Mouse (Mus musculus): Measurements from ENCODE around the gene Dennd2c.

The Dennd2c gene

GRCm38 (mm10) chr3:103102454-103103390 lies at the start of gene Dennd2c:
TSS of gene Dennd2c (plus strand) at chr3:103102604.
- DNase-seq (ENCODE audit: low spot score in 2 of 2), result peak; percentile 93 to 98

DNA sequence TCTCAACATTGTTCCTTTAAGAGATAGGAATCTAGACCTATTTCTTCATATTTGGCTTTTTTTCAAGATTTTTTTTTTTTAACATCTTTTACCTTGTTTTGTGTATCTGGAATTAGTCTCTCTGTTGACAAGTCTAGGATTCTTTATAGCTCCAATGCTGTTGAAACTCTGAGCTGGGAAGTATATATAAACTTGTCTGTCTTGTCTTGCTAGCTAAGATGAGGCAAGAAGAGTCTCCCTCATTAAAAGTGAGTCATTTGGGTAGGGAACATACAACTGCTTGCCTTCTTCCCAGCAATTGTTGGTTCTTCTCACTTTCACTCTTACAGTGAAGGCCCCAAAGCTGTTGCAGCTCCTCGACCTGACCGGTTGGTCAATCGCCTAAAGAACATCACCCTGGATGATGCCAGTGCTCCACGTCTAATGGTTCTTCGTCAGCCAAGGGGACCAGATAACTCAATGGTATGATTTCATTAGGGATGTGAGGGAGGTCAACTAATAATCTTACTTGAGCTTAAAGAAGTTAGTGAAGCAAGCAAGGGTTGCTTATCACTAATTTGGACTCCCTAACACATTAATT lies 46.3 kb upstream of the Dennd2c start:
- no peak for DNase-seq (ENCODE audit: low spot score in 2 of 2)

DNA sequence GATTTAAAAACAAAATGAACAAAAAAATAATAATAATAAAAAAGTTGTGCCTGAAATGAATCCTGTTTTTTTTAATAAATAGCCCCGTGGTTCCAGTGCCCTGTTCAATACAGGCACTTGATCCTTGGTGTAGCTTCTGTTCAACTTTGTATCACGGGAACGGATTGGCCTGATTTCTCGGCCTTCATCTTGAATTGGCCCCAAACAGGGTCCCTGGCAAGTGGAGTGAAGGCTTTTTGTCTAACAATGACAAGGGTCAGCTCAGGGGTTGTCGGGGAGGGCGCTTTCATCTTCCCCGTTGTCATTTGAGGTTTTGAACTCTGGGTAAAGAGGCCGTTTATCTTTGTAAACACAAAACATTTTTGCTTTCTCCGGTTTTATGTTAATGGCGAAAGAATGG lies 44.7 kb upstream of the Dennd2c start:
- DNase-seq (ENCODE audit: low spot score in 2 of 2), result no peak

DNA sequence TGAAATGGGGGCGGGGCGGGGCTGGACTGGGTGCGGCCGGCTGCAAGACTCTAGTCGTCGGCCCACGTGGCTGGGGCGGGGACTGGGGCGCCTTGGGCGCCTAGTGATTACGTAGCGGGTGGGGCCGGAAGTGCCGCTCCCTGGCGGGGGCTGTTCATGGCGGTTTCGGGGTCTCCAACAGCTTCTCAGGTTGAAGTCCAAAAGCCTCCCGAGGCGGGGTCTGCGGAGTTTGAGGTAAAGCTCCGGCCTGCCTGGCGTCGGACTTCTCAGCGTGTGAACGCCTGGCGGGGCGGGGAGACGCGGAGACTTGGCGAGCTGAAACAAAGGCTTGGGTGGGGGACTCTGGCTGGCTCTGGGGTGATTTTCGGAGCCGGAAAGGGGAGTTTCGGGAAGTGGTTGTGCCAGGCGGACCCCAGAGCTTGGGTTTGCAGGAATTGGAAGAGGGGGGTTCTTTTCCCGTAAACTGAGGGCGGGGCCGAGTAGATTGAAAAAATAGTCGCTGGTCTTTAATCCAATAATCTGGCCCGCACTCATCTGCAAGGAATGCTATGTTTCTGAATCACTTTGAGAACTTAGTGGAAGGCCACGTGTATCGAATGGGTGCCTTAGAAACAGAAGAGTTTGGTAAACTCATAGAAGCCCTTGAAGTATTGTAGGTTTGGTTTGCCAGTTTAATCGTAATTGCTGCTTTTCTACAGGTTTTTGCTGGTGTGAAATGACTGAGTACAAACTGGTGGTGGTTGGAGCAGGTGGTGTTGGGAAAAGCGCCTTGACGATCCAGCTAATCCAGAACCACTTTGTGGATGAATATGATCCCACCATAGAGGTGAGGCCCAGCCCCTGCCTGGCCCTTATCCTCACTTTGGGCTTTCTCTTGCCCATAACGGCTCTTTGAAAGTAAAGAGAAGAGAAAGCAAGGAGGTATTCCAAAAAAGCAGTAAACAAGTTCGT lies 43.9 kb upstream of the Dennd2c start, which contains the start of gene Nras:
Gene Nras (plus strand): TSS at position 79 of the 951 bp plus-strand sequence.
- DNase-seq (ENCODE audit: low spot score in 2 of 2), result peak; percentile 92 to 97

- DNase-seq (ENCODE audit: low spot score in 2 of 2), result no peak
Measured at GRCm38 (mm10) chr3:103066927-103067326, 35.5 kb upstream of the Dennd2c start.

DNA sequence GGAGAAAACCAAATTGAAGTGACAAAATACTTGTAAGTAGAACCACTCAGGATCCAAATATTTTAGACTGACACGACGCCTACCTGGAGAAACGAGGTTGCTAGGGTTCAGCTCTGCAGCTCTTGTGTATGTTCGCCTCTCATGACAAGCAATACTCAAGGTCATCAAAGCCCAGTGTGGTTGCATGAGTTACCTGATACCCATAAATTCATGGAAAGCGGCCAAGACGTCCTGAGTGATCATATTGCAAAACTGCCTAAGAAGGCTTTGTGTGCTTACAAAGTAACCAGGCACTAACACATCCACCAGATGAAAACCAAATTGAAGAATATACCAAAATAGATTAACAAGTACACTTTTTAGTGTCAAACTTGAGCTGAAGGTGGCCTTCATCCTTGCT lies 33.4 kb upstream of the Dennd2c start:
- DNase-seq (ENCODE audit: low spot score in 2 of 2), result no peak

GRCm38 (mm10) chr3:103073771-103074170 lies 28.6 kb upstream of the Dennd2c start, which contains the start of gene Ampd1:
TSS of gene Ampd1 (plus strand) at chr3:103074014.
- DNase-seq (ENCODE audit: low spot score in 2 of 2), result no peak

GRCm38 (mm10) chr3:103075871-103076270 lies 26.5 kb upstream of the Dennd2c start:
- DNase-seq (ENCODE audit: low spot score in 2 of 2), result no peak

- no peak for DNase-seq (ENCODE audit: low spot score in 2 of 2)
Measured at GRCm38 (mm10) chr3:103076476-103076875, 25.9 kb upstream of the Dennd2c start.

DNA sequence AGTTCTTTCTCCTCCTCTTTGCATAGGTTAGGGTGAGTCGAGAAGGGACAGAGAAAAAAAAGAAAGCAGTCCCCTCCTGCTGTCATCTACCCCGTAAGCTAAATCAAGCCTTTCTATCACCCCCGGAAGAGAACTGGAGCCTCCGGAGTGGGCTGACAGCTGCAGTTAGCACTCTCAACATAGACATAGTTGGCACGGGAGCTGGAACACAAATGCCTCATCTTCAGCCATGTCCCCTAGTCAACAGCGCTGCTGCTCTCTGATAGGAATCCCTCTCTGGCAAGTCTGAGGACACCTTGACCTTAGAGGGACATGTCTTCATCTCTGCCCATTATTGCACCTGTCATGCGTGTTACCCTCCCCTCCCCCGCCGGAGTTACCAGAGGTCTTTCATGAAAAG lies 23.1 kb upstream of the Dennd2c start:
- DNase-seq (ENCODE audit: low spot score in 2 of 2), result no peak

DNA sequence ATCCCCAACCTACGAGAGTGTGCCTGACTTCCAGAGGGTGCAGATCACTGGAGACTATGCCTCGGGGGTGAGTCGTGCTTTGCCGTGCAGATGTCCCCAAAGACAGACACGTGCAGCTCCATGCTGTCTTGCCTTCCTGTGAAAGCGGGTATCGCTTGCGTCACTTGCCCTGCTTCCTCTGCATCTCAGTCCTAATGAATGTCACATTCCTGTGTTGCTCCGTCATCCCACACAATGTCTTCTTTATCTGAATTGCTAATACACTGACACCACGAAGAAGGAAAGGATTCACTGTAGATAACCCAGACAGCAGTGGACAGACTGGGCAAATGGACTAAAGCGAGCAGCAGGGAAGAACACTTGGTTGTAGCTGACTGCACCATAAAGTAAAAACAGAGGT lies 21.4 kb upstream of the Dennd2c start:
- DNase-seq (ENCODE audit: low spot score in 2 of 2), result no peak

- no peak for DNase-seq (ENCODE audit: low spot score in 2 of 2)
Measured at GRCm38 (mm10) chr3:103081861-103082453, 20.4 kb upstream of the Dennd2c start.

GRCm38 (mm10) chr3:103082761-103083160 lies 19.6 kb upstream of the Dennd2c start:
- no peak for DNase-seq (ENCODE audit: low spot score in 2 of 2)

DNA sequence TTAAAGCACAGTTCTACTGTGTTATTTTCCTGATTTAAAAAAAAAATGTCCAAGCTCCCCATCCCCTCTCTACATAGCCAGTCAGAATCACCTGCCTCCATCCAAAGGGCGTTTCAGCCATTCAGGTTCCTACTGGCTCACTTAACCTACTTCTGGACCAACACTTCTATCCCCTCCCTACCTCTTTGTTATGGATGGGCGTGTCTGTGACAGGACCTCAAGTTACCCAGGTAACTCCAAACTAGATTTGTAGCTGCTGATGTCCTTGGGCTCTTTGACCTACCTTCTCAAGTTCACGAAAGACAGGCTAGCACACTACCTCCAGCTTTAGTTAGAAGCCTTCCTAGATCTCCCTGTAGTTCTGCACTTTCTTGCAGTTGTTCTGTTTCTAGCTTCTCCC lies 16.4 kb upstream of the Dennd2c start:
- DNase-seq (ENCODE audit: low spot score in 2 of 2), result no peak

DNA sequence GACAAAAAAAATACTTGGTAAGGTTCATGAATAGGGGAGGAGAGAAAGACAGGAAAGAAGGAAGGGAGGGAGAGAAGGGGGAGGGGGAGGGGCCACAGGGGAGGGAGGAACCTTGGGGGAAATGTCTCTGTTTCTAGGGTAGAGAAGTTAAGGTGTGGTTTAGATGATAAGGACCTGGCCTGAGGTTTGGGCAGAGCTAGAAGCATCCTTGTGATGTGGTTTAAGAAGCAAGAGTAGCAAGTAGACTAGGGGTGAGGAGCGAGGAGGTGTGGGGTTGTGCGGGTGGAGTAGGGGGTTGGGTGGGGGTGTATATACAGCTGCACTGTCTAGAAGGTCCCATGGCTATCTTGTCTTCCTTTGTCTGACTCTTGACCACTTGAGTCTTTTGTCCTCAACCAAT lies 10.7 kb upstream of the Dennd2c start:
- no peak for DNase-seq (ENCODE audit: low spot score in 2 of 2)

- DNase-seq (ENCODE audit: low spot score in 2 of 2), result no peak
Measured at GRCm38 (mm10) chr3:103098662-103099061, 3.7 kb upstream of the Dennd2c start.

DNA sequence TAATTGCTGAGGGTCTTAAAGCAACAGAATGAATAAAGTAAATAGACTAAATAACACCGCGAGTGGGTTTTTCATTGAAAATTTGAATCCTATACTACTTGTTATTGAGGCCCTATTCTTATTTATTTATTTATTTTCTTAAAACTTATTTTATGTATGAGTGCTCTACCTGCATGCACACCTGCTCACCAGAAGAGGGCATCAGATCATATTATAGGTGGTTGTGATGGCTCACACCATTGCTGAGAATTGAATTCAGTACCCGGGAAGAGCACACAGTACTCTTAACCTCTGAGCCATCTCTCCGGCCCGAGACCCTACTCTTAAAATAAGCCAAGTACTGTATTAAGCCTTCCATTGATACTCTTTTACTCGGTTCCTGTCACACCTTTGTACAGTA lies 2.7 kb upstream of the Dennd2c start:
- no peak for DNase-seq (ENCODE audit: low spot score in 2 of 2)

DNA sequence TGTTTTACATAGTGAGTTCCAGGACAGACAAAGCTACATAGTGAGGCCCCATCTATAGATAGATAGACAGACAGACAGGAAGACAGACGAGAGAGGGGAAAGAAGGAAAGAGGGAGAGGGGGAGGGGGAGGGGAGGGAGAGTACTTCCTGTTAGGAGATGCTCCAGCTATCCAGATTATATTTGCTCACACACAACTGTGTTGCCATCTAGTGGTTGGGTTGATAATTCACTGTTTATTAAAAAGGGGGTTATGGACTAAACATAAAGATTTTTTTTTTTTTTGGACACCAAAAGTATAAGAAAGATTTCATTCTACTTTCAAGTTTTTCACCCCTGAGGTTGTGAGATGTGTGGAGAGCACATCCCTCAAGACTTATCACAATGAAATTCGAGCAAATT lies 1.7 kb upstream of the Dennd2c start:
- no peak for DNase-seq (ENCODE audit: low spot score in 2 of 2)

DNA sequence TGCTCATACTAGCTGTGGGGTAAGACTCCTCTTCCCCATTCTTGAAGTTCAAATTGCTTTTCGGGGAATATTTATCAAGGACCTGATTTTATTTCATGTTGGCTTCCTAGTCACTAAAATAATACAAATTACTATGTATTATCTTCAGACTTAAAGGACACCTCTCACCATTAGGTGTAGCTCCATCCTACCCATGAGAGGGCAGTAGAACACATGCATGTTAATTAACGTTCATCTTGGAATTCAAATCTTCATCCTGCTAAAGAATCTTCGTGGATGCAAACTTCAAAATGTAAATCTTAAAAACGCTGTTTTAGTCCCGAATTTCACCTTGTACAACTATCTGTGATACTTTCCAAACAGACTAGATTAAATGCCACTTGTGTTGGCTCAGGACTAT lies 1.2 kb upstream of the Dennd2c start:
- no peak for DNase-seq (ENCODE audit: low spot score in 2 of 2)

GRCm38 (mm10) chr3:103101909-103102308 lies 495 bp upstream of the Dennd2c start:
- no peak for DNase-seq (ENCODE audit: low spot score in 2 of 2)

DNA sequence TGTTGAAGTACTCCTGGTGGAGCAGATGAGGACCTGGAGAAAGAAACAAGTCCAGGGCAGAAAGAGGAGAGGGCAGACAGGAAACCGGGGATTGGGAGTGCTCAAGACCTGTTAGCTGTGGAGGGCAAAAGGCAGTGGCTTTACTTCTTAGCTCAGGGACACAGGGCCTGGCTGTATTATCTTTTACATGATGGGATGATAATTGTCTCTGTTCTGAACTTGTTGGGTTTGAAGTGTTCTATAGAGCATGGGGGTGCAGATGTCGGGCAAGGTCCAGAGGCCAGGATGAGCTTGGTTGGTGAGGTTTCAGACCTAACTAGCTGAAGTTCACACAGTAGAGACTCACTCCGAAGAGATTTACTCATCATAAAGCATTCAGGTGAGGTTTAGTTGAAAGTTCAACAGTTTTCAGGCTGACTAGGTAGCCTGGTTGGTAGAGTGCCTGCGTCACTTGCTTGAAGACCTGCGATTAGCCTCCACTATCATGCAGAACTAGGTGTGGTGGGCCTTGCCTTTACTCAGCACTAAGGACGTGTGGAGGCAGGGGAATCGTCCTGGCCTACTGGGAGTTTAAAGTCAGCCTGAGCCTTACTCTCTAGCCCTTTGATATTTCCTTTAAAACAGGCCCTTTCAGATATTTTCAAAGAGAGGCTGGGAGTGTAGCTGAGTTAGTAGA lies 5.3 kb downstream of the Dennd2c start:
- no peak for DNase-seq (ENCODE audit: low spot score in 2 of 2)
